Mouse (Mus musculus): ENCODE results near the gene Slc25a11. TPM values are rescaled to one million over a fixed set of nuclear protein-coding genes. Genes with fewer than 3 reads are reported as not detected.
A peak's percentile ranks its signal among the peaks of the same experiment; 100 is the strongest.

Slc25a11 gene
- total RNA-seq, 2 experiments from 2014 or later = 222 TPM

DNA sequence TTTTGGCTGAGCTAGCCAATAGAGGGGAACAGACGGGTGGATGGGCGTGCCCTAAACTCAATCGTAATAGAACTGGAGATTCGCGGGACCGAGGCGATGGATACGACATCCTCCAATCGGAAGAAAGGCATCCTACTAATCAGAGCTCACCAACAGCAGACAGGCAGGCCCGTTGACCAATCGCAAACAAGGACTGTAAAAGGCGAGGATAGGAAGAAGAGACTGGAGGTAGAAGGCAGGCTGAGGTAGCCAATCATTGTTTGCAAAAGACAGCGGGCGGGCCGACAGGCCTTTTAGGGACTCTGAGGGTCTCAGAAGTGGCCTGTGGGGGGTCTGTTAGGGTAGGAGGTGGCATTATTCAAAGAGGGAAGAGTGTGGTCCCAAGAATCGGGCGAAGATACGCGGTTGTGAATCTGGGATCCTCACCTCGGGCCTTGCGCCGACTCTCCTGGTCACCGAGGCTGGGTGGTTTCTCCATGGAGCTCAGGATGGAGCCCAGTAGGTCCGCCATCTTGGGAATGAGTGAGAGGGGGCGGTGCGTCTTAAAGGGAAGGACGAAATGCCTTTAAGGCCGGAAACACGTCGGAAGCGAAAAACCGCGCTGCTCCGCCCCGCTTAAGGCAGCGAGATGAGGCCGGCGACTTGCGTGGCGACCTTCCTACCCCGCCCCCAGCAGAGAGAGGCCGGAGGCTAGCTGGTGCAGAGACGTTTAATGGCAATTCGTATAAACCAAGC is 21.7 kb upstream of the Slc25a11 start, which contains the start of gene Spag7:
Spag7 (minus strand) TSS at position 646 of the 735 bp plus-strand sequence.
- DNase-seq (ENCODE audit: low spot score in 2 of 2) = peak; percentile 85 to 96

DNA sequence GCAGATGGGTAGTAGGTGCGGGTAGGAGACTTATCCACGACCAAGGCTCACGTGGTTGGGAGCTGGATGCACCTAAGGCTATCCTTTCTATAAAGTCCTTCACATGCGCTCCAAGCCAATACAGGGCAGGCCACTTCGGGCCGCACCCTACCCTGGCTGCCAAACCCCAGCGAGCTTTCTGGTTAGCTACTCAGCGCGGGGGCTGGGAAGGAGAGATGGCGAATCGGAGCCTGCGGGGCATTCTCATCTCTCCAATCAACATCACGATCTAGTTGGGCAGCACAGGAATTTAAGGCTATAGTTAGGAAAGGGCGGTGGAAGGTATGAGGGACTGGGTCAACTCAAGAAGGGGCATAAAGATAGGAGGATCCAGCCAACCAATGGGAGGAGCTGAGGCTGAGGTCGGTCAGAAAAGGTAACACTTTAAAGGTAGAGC is 21.1 kb upstream of the Slc25a11 start:
- DNase-seq (ENCODE audit: low spot score in 2 of 2) = peak in 1 of 2 experiments; percentile 78

DNA sequence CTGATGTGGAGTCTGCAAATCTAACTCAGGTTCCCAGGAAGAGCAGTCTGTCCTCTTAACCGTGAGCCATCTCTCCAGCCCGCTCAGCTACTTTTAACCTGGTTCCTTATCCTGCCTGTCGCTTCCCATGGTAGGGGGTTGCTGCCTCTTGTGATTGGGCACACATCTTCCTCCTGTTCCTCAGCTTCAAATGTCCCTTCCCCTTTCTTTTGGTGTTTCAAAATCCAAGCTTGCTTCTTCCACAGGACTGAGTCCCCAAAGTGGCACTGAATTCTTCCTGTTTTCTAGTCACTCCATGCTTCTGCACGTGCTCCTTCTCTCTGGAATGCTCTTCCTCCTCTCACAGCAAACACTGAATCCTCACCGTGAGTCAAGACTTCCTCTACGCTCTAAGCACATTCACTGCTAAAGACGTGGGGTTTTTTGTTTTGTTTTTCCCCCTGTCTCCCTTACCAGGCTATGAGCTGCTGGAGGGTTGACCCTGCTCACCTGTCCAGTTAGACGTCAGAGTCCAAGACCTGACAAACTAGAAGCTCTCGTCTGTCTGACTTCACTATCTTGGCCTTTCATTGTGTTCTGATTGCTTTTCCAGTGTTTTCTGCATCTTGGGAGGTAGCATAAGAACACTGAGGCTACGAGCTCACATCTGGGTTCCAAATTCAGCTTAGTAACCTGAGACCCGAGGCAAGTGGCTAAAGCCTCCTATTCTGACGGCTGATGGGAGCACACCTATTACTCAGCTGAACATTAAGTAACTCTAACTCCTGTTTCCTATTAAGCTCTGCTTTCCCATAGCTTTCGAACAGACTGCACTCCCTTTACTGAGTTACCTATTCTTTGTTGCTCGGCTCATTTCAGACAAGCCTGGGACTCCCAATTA is 20.2 kb upstream of the Slc25a11 start:
- DNase-seq (ENCODE audit: low spot score in 2 of 2) = no peak

DNA sequence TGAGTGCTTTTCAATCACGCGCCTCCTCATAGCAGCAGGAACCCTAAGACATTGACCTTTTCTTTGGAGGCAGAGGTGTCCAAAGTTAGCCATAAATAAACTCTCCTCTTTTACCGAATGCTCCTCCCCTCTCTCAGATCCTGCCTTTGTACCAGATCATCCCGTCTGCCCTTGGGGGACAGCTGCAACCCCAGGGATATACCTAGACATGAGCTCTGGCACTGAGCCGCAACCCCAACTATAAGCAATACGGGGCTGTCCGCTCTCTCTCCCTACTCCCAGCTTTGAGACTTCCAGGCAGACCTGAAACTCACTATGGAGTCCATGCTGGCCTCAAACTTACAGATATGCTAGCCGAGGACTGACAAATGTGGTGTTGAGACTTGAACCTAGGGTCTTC is 19.4 kb upstream of the Slc25a11 start:
- DNase-seq (ENCODE audit: low spot score in 2 of 2) = no peak

DNA sequence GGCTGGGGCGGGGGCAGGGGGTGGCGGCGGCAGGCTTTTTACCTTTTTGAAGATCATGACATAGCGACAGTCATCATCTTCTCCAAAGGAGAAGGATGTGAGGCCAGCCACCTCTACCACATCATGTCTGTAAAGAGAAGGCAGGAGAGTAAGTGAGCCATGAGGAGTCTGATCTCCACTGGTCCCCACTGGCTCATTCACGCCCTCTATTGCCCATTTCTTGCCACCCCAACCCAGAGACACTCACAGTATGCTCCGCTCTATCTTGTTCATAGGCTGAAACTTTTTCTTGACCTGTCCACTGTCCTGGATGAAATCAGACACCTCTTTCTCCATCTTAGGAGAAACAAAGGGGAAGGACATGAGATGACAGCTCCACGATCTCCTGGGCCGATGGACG is 17.5 kb upstream of the Slc25a11 start:
- no peak for DNase-seq (ENCODE audit: low spot score in 2 of 2)

DNA sequence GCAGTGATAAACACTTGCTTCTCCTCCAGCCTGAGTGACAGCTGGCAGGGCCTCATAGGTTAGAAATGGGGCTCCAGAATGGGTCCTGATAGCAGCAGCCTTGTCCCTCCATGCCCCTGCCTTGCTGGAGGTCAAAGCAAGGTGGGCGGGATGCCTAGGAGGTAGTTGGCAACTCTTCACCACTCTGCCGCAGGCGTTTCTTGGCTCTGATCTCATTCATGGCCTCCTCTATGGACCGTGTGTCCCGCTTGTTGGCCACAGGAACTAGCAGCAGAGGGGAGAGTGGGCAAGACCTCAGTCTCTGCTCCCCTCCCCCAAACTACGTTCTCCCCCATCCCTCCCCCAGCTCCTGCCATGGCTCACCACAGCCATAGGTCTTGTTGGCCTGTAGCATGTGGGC is 16.7 kb upstream of the Slc25a11 start:
- DNase-seq (ENCODE audit: low spot score in 2 of 2) = no peak

DNA sequence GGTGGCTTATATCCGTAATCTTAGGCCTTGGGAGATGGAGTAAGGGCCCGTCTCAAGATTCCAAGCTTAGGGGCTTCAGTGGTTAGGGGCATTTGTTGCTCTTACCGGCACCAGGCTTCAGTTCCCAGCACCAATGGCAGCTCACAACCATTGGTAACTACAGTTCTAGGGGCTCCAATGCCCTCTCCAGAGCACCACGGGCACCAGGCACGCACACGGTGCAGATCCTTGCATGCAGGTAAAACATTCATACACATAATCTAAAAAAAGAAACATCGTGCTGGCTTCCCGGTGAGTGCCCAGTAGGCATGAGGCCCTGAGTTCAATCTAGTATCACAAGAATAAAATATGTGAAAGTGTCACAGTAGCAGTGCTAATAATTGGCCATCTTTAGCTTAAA is 15.8 kb upstream of the Slc25a11 start:
- DNase-seq (ENCODE audit: low spot score in 2 of 2) = no peak

DNA sequence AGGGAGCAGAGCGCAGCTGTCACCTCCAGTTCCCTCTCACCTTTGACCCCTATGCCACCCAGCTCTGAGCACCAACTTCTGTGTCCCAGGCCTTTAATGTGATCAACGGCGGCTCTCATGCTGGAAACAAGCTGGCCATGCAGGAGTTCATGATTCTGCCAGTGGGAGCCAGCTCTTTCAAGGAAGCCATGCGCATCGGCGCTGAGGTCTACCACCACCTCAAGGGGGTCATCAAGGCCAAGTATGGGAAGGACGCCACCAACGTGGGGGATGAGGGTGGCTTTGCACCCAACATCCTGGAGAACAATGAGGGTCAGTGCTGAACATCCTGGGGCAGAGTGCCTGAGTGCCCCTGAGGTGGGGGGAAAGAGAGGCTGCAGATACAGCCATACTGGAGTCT is 13.3 kb upstream of the Slc25a11 start:
- no peak for DNase-seq (ENCODE audit: low spot score in 2 of 2)

DNA sequence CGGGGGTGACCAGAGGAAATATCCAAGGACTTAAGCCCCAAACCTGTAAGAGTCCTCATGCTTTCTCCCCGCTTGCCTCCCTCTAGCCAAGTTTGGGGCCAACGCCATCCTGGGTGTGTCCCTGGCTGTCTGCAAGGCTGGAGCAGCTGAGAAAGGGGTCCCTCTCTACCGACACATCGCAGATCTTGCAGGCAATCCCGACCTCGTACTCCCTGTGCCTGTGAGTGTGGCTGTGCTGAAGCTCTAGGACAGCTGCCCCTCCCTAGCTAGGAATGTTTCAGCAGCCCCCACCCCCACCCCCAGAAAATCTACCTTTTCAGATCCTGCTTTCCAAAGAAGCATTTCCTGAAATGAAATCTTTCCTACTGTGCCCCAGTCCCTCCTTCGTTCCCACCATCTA is 11.7 kb upstream of the Slc25a11 start:
- DNase-seq (ENCODE audit: low spot score in 2 of 2) = no peak

DNA sequence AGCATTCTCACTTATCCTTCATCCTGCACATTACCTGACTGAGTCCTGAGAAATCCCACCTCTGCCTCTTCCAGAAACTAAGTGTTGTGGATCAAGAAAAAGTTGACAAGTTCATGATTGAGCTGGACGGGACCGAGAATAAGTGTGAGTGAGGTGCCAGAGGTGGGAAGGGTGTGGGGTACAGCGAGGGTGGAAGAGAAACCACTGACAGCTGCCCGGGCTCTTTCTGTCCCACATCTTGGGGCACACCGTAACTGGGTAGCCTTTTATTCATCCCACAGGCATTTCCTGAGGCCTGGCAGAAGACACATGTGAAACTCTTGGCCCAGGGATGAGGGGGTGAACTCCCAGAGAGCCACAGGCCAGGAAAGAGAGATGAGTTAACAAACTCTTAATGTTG is 11.2 kb upstream of the Slc25a11 start:
- DNase-seq (ENCODE audit: low spot score in 2 of 2) = no peak

DNA sequence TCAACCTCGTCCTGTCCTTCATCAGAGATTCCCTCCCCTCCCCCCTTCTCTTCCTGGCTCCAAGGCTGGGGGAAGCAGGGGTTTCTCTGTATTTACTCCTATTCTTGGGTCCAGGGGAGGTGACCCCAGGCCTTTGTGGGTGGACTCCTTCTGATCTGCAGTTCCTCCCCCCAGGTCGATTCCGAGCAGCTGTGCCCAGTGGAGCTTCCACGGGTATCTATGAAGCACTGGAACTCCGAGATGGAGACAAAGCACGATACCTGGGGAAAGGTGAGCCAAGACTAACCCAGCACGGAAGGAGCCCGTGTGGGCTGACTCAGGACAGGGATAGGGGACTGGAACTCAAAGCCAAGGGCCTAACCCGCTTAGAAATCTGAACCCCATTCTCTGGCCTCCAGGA is 10.7 kb upstream of the Slc25a11 start:
- DNase-seq (ENCODE audit: low spot score in 2 of 2) = no peak

DNA sequence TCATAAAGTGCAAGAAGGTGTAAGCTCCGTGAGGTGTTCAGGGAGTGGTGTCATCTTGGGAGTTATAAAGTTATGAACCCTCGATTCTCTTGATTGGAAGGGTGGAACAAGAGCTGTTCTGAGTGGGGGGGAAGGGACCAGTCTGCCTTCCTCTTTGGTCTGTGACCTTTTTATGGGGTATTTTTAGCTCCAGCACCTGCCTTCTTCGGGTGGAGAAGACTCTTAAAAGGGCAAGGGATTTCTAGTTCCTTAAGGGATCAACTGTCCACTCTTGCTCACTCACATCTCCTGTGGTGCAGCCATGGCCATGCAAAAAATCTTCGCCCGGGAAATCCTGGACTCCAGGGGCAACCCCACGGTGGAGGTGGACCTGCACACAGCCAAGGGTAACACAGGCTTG is 10.3 kb upstream of the Slc25a11 start:
- no peak for DNase-seq (ENCODE audit: low spot score in 2 of 2)

DNA sequence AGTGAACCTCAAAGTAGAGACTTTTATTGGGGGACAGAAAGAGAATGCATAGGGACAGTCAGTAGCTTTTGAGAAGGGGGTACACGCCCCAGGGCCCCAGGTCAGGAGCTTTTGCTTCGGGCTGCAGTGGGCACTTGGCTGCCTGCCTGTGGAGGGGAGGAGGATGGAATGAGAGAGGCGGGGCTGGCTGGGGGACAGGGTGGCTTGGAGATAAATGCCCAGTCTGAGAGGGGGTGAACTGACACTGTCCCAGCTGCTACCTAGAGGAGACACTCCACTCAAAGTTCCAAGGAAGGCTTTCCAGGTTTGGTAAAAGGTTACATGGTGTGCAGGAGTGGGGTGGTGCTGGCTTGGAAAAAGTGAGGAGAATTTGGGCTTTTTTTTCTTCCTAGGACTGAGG is 9.7 kb upstream of the Slc25a11 start, which contains the start of gene Eno3:
Eno3 (plus strand) TSS at position 239 of the 400 bp plus-strand sequence.
- DNase-seq (ENCODE audit: low spot score in 2 of 2) = peak in 1 of 2 experiments; percentile 51

DNA sequence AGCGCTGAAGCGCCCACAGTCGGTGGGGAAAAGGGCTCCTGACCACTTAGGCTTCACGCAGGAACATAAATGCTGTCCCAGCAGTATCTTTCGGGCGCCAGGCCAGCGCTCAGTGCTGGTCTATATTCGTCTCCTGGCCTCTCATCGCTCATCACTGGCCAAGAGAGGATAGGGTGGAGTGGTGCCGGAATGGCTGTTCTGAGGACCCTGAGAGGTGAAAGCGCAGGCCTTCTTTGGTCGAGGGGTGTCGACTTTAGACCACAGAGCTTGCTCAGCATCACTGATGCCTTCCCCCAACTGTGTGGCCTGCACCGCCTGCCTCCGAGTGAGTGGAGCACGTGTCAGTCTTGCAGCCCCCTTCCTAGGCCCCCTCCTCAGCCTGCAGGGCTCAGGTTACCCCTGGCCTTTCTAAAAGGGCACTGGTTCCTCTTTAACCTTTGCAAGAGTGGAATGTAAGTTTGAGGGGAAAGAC is 9.2 kb upstream of the Slc25a11 start:
- DNase-seq (ENCODE audit: low spot score in 2 of 2) = peak in 1 of 2 experiments; percentile 77

DNA sequence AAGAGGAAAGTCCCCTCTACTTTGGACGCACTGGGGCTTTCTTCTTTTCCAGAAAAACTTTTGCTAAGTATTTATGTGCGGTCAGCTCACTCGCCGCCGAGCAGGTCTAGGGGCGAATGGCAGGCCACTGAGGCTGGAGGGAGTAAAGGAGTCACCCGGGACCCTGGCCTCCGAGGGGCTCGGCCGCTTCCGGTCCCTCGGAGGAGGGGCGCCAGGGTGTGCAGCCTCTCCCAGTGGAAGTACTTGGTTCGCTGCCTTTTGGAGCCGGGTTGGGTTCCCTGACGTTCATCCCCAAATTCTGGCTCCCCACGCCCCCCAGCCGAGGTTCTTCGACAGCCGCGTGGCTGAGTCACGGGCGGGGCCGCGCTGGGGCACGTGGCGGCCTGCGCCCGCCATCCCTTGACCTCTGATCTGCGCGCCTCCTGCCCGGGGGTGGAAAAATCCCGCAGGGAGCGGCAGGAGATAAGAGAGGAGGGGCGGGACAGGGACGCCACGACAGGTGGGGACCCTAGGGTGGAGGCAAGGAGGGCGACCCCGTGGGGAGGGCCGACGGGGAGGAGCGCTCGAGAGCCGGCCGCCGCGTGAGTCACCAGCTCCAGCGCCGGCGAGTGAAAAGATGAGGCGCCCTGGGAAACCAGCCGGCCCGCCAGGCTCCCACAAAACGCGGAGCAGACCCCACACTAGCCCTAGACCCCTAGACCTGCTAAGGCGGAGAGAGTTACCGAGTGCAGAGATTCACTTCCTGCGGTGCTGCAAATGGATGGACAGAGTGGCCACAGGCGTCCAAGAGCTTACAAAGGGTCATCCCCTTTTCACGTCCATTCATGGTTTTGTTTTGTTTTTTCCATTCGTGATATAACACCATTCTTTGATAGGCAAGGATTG is 8.5 kb upstream of the Slc25a11 start:
- peak; percentile 58 to 79 for DNase-seq (ENCODE audit: low spot score in 2 of 2)

DNA sequence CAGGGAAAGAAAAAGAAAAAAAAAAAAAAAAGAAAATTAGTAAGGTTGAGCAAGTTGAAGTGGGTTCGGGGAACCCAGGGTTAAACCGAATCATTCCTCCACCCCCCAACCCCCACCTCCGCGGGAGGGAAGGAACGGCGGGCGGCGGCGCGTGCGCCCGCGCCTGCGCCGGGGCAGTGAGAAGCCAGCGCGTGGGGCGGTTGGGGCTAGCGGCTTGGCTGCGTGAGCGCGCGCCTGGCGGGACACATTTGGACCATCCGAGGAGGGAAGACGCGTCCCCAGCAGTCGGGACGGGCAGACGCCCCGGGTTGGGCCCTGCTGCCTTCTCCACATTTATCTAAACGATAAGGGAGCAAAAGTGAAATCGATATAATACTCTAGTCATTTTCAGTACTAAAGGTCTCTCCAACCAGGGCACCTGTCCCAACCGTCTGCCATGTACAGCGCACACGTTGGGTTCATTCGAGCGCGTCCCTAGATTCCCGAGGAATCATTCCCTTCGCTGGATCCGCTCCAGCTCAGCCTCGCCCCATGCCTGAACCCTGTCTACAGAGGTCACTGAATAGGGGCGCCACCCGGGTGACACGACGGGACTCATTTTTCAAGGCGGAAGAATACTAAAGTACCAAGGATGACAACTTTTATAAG is 7.8 kb upstream of the Slc25a11 start:
- DNase-seq (ENCODE audit: low spot score in 2 of 2) = peak; percentile 82 to 89

DNA sequence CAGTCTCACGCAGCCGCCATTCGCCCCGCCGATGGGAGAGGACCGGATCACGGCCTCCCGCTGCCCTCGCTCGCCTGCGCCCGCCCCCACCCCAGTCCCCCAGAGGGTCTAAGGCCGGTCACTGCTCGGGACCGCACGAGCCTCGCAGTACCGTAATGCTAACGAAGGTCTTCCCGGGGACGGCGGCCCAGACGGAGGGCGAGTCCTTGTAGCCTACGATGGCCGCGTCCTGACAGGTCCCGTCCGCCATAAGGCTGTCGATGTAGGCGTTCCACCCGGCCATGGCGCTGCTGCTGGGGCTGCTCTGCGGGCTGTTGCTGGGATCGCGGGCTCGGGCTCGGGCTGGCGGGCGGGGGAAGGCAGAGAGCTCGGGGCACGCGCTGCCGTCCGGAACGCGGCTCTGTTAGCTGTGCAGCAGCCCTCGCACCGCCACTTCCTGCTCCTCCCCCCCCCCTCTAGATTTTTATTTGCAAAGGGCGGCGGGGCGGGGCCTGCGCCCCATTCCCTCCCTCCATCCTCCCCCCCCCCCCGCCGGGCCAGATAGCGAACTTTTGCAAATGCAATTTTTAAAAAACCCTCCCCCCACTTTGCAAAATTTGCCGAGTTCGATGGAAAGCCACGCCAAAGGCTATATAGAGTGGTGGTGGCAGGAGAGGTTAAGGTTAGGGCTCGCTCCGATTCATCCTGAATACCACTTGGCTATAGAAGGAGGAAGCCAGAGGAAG is 7.1 kb upstream of the Slc25a11 start, which contains the start of gene Pfn1:
Pfn1 (minus strand) TSS at position 447 of the 725 bp plus-strand sequence.
- peak; percentile 72 to 82 for DNase-seq (ENCODE audit: low spot score in 2 of 2)

DNA sequence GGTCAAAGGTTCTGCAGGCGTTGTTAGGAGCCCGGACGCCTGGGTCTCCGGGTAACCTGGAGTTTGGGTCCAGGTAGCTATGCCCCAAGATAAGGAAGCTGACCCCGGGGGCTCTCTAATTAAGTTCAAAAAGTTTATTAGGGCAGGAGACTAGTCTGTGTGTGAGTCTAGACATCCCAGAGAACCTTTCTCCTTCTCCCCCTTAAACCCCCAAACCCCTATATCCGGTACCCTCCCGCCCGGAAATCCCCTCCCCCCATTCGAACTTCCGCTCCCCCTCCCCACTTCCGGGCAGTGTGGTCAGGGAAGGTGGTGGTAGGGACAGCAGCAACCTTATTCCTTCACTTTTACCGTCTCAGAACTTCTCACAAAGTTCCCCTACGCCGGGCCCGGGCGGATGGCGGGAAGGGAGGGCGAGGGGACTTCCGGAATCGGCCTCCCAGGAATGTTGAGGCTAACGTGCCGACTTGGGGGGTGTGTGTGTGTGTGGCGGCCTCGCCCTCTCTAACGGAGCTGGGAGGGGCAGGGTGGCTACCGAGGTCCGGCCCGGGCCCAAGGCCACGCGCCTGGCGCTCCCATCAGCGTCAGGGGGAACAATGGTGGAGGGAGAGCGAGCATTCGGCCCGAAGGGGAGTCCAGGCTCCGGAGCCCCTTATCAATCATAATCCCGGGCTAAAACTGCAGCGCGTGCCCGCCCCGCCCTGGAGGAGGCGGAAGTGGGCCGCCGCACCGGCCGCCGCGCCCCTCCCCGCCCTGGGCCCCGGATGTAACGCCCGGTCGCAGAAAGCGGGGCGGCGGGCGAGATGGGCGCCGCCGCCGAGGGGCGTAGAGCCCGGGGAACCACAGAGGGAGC is 6.3 kb upstream of the Slc25a11 start:
- peak; percentile 61 to 76 for DNase-seq (ENCODE audit: low spot score in 2 of 2)

DNA sequence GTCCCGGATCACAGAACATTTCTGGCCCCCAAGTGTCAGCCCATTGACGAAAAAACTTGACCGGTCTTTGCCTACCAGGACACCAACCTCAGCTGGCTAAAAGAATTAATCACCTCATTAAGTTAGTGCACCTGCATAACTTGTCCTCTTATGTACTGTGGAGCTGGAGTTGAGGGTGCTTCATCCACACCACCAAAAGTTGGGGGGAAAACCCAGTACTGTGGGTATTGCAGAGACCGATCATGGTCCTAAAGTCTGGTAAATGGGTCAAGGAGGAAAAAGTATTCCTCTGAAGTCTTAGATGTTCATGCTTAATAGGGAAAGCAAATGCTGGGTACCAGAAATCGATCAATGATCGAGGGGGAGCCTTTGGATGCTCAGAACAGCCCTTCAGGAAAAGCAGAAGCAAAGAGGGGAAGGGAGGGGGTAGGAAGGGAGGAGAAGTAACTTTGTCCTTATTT is 5.6 kb upstream of the Slc25a11 start:
- DNase-seq (ENCODE audit: low spot score in 2 of 2) = no peak
